Mouse (Mus musculus) A20 (cell line): ENCODE data around the gene Gm8909.
A peak's percentile ranks its signal among the peaks of the same experiment; 100 is the strongest.
"Not testable (repeated sequence)": the region's sequence is repeated elsewhere in the genome, so short reads cannot be mapped to it uniquely, and the experiment has no call there.

ENCODE experiments used
- DNase-seq: peaks from one replicate; pipeline ENCODE4 v3.0.0-alpha.2; 2011; ENCODE audit warnings: low read depth, low spot score

The Gm8909 gene

DNA sequence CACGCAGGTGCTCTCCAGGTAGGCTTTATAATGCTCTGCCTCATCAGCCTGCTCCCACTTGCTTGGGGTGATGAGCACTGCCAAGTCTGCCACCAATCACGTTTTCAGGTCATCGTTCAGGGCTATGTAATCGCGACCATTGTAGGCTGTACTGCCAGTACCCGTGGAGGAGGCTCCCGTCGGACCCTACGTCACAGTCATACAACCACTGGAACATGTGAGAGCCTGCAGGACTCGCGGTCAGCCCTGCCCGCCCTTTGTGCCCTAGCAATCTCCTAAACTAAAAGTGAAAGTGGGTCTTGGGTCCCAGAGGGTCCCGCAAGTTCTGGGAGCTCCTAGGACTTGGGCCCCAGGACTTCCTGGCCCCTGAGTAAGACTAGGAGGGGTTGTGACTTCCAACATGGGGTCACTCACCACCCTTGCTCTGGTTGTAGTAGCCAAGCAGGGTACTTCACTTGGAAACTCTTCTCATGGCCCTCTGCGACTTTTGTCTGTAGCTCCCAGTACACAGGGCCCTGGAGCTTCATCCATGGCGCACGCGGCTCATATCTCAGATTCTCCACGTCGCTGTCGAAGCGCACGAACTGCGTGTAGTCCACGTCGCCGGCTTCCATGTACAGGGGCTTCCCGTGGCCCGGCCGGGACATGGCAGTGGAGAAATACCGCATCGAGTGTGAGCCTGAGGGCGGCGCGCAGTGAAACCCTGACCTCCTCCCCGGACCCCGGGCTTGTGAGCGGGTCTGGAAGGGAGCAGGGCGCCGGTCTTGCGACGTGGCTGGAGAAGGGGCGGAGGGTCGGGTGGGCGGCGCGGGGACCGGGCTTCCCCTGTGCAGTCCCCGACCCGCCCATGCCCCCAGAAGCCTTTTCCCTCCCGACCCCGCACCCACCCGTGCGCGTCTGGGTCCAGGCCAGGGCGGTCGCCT lies 6.9 kb downstream of the Gm8909 start:
- DNase-seq: no peak

DNA sequence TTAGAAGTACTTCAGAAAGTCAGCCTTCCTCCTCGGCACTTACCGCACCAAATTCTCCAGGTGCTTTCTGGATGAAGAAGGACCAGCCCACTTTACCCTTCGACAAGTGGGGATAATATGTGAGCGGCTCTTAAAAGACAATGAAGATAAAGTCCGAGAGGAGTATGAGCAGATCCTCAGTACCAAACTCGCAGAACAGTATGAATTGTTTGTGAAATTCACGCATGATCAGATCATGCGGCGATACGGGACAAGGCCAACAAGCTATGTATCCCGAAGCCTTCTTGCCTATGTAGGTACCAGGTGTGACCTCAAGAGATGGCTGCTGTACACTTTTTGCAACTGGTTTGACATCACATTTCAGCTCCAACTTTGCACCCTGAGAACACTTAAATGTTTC lies 10.1 kb downstream of the Gm8909 start:
- not testable (repeated sequence) for DNase-seq

GRCm38 (mm10) chr17:36157782-36158181 lies 10.6 kb downstream of the Gm8909 start:
- DNase-seq: not testable (repeated sequence)

- DNase-seq: no peak
Observed at GRCm38 (mm10) chr17:36154271-36155149, 13.8 kb downstream of the Gm8909 start.

DNA sequence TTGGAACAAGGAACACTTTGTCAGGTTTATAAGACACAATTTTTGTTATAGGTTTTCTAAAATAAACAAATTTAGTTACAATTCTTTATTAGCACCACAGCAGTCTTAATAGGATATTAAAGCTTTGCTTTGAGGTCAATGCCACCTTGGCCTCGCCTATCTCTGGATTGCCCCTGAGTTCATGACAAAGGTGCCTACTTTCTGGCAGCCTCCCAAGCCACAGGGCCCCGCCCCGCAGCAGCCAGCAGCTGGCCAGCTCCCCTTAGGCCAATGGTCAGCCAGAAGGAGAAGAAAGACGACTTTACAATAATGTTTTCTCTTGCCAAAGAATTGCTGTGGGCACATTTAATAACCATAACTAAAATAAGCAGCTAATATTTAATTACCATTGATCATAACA lies 17.1 kb downstream of the Gm8909 start:
- DNase-seq: not testable (repeated sequence)

DNA sequence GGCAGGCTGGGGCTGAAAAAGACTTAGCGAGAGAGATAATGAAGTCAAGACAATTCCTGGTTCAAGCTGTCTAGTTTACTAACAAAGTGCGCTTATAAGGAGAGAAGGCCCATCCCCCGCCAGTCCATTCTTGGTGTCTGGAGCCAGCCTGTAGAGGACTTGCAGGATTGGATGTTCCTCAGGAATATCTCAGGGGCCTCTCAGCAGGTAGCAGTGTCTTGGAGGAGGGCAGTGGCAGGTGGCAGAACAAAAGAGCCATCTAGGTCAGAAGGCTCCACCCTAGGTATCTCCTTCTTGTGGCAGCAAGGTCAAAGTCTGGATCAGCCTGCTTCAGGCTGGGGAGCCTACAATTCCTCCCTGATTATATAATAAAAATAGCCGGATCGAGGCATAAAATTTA lies 19.9 kb downstream of the Gm8909 start:
- DNase-seq: not testable (repeated sequence)

DNA sequence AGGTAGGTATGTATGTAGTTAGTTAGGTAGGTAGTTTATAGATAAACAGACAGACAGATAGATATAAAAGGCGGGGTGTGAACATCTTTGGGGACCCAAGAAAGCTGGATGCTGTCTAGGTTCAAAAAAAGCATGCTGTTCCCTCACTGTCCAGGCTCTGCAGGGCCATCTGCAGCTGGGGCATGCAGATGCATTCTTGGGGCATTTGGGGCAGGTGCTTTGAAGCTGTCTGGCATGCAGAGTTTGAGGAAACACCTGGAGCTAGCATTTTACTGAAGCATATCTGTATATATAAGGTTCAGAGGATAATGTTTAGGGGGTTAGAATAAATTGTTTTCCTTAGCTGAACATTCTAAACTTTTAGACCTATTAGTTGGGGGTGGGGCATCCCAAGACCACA lies 21.4 kb downstream of the Gm8909 start:
- peak; percentile 40 for DNase-seq

DNA sequence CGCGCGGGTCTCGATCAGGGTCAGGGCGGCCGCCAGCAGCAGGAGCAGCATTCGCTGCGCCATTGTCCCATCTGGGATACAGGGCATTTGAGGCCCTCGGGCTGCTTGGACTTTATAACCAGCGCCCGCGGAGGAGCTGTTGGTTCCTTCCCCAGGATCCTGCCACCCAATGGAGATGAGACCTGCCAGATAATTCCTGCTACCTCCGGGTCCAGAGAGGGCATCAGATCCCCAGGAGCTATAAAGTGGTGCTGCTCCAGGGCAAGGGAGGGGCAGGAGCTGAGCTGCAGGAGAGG lies 22.5 kb downstream of the Gm8909 start:
- not testable (repeated sequence) for DNase-seq

GRCm38 (mm10) chr17:36145111-36145860 lies 23.1 kb downstream of the Gm8909 start:
- peak; percentile 29 for DNase-seq

DNA sequence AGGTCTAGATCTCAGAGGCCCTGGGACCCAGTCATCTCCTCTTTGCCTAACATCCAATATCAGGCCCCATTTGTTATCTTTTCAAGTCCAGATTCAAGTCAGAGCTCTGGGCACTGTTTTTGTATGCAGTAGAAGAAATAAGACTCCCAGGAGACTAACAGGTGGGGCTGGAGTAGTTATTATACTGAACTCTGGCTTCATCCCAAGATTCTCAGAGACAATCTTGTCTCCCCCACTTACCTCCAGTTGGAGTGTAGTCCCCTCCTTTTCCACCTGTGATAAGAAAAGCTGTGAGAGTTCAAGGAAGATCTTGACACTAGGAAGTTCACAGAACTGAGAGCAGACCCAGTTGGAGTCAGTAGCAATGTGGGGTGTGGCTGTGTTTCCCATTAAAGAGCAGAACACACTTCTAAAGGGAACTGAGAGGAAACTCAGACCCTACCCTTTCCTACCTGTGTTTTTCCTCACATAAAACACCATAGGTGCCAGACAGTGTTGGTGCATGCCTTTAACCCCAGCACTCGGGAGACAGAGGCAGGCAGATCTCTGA lies 32.0 kb downstream of the Gm8909 start:
- not testable (repeated sequence) for DNase-seq

DNA sequence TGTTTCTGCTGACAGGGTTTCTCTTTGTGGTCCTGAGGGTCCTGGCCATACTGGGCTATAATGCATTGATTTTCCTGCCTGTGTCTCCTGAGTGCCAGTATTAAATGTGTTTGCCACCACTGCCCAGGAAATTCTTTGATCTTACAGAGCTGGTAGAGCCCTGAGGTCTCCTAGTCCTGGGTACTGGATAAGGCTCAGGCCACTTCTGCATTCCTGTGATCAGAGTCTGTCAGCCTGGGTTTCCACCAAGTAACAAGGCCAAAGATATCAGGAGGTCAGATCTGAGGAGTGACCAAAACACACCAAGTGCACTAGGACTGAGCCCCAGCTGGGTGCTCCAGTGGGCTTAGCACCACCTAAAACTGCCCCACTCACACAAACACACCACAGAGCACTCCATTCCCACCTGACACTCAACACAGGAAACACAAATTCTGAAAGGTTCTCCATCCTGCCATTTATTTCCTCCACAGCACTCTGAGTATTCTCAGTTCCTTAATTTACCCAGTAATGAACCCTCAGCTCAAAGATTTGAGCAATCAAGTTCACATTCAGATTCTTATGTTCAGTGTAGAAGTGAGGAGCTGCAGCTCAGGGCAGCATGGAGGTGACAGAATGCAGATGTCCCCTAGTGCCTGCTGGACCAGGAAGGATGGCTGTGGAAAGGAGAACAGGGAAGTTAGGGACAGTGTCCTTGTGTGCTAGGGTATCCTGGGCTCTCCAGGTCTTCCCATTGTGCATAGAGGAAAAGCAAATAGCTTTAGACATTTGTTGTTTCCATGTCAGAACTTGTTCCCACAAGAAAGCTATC lies 32.7 kb downstream of the Gm8909 start:
- DNase-seq: not testable (repeated sequence)

GRCm38 (mm10) chr17:36131516-36132265 lies 36.6 kb downstream of the Gm8909 start:
- peak; percentile 47 for DNase-seq

GRCm38 (mm10) chr17:36128968-36129817 lies 39.1 kb downstream of the Gm8909 start, which contains the start of gene Gm7030:
TSS of gene Gm7030 (minus strand) at chr17:36129425.
- peak; percentile 0 for DNase-seq

DNA sequence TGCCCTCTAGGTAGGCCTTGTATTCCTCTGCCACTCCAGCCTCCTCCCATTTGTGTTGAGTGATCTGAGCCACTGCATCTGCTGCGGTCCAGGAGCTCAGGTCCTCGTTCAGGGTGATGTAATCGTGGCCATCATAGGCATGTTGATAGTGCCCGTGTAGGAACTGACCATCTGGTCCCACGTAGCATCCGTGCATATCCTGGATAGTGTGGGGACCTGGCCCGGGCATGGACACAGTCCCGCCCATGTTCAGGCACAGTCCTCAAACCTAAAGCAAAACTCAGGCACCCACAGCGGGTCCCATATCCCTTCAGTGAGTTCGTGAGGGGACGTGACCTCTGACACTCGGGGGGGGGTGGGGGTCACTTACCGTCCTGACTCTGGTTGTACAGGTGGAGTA lies 39.8 kb downstream of the Gm8909 start:
- not testable (repeated sequence) for DNase-seq

- DNase-seq: not testable (repeated sequence)
Observed at GRCm38 (mm10) chr17:36124111-36124510, 44.2 kb downstream of the Gm8909 start.

DNA sequence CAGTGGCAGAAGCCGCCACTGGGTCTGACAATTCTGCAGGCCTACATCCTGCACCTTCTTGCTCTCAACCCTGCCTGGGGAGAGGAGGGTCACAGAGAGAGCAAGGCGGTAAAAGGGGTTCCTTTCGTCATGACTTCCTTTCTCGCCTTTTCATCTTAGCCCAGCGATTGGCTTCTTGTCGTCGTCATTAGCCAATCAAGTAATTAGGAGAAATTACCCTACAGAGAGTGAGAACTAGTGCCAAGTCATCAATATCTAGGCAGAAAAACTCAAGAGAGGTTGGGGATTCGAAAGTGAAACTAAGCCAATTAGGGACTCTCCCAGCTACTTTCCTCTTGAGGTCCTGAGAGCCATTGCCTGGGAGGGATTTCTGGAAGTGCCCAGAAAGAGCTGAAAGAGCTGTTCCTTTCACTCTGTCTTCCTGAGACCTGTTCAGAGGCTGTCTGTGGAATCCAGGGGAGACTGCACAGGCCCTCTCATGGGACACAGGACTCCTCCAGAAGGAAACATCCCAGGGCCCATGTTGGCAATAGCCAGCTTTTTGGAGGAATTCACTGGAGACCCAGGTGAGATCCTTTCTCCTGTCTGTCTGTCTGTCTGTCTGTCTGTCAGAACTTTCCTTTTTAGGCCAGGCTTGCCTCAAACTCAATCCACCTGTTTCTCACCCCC lies 46.9 kb downstream of the Gm8909 start, which contains the start of gene Gm19684:
Gene Gm19684 (plus strand): TSS at position 327 of the 669 bp plus-strand sequence.
- DNase-seq: peak; percentile 65

DNA sequence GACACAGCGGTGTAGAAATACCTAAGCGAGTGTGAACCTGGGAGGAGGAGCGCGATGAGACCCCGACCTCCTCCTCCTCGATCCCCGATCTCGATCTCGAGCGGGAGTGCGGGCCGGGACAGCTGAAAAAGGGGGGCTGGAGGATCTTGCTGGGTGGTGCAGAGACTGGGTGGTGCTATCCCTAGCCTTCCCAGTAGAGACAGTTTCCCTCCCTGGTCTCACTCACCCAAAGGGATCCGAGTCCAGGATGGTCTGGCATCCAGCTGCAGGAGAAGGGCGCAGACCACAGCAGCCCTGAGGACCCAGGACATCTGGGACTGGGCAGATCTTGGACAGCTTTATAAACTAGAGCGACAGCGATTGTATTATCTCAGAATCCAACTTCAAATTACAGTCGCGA lies 47.5 kb downstream of the Gm8909 start:
- not testable (repeated sequence) for DNase-seq

GRCm38 (mm10) chr17:36116545-36116944 lies 51.8 kb downstream of the Gm8909 start:
- not testable (repeated sequence) for DNase-seq
